Mouse (Mus musculus): ENCODE results near the gene Fbrs. TPM values are rescaled to one million over a fixed set of nuclear protein-coding genes. Genes with fewer than 3 reads are reported as not detected.

Fbrs gene
- polyA plus RNA-seq (2021; fragmentation: Nextera tagmentation) = 4.1 and 5.4 TPM in 2 replicates
- long read RNA-seq, experiment 1, partial matches to known transcripts = 0 of 2 reads
- long read RNA-seq, experiment 1, other reads (novel, unspliced or antisense) = 2 of 2 reads
- long read RNA-seq, experiment 2, partial matches to known transcripts = 3 of 5 reads
- long read RNA-seq, experiment 2, other reads (novel, unspliced or antisense) = 2 of 5 reads

GRCm38 (mm10) chr7:127478635-127479317 lies at the start of gene Fbrs:
TSS of gene Fbrs (plus strand) at chr7:127479199.

GRCm38 (mm10) chr7:127448521-127449300 lies 30.3 kb upstream of the Fbrs start, which contains the start of gene Zfp689:
TSS of gene Zfp689 (minus strand) at chr7:127449158.

GRCm38 (mm10) chr7:127459311-127459710 lies 19.7 kb upstream of the Fbrs start, which contains the start of gene Prr14:
TSS of gene Prr14 (plus strand) at chr7:127459611.

GRCm38 (mm10) chr7:127511808-127512230 lies 32.8 kb downstream of the Fbrs start, which contains the start of gene Srcap:
TSS of gene Srcap (plus strand) at chr7:127511983.

GRCm38 (mm10) chr7:127519284-127519683 lies 40.3 kb downstream of the Fbrs start, which contains the start of gene Gm42715:
TSS of gene Gm42715 (plus strand) at chr7:127519584.

Small RNAs within 50 kb of the gene (microRNA-seq; reads per million reads assigned to microRNA genes)
- gene Gm47278 (not detected), gene Mir7060 (not detected)

Other genes starting within 250 kb of the Fbrs start
- 12.1 and 12.3 TPM in 2 replicates for gene Zfp553, start 246.1 kb upstream of the Fbrs start, polyA plus RNA-seq (2021; fragmentation: Nextera tagmentation)
- gene Sept1, start 246.1 kb upstream of the Fbrs start, polyA plus RNA-seq (2021; fragmentation: Nextera tagmentation) = 1.3 and 2.0 TPM in 2 replicates
- 61.1 and 73.1 TPM in 2 replicates for gene Zfp771, start 234.9 kb upstream of the Fbrs start, polyA plus RNA-seq (2021; fragmentation: Nextera tagmentation)
- 66.6 and 67.2 TPM in 2 replicates for gene Dctpp1, start 218.5 kb upstream of the Fbrs start, polyA plus RNA-seq (2021; fragmentation: Nextera tagmentation)
- 60.4 and 69.7 TPM in 2 replicates for gene Sephs2, start 205.1 kb upstream of the Fbrs start, polyA plus RNA-seq (2021; fragmentation: Nextera tagmentation)
- gene Itgal, start 182.9 kb upstream of the Fbrs start, polyA plus RNA-seq (2021; fragmentation: Nextera tagmentation) = 0.04 and 0.14 TPM in 2 replicates
- 1.9 and 2.1 TPM in 2 replicates for gene Zfp768, start 133.6 kb upstream of the Fbrs start, polyA plus RNA-seq (2021; fragmentation: Nextera tagmentation)
- 3.3 and 3.5 TPM in 2 replicates for gene Zfp747, start 103.1 kb upstream of the Fbrs start, polyA plus RNA-seq (2021; fragmentation: Nextera tagmentation)
- 1.6 and 2.0 TPM in 2 replicates for gene 9130019O22Rik, start 92.0 kb upstream of the Fbrs start, polyA plus RNA-seq (2021; fragmentation: Nextera tagmentation)
- gene E430018J23Rik, start 85.6 kb upstream of the Fbrs start, polyA plus RNA-seq (2021; fragmentation: Nextera tagmentation) = 3.6 TPM in 2 replicates
- 2.1 and 3.2 TPM in 2 replicates for gene Zfp764, start 72.4 kb upstream of the Fbrs start, polyA plus RNA-seq (2021; fragmentation: Nextera tagmentation)
- gene Zfp688, start 57.1 kb upstream of the Fbrs start, polyA plus RNA-seq (2021; fragmentation: Nextera tagmentation) = 30.1 and 32.4 TPM in 2 replicates
- gene Zfp689, start 30.0 kb upstream of the Fbrs start, polyA plus RNA-seq (2021; fragmentation: Nextera tagmentation) = 3.2 TPM in 2 replicates
- gene Prr14, start 19.6 kb upstream of the Fbrs start, polyA plus RNA-seq (2021; fragmentation: Nextera tagmentation) = 13.1 and 16.1 TPM in 2 replicates
- gene Srcap, start 32.8 kb downstream of the Fbrs start, polyA plus RNA-seq (2021; fragmentation: Nextera tagmentation) = 11.6 and 14.6 TPM in 2 replicates
- 1.3 and 2.9 TPM in 2 replicates for gene Gm42715, start 40.4 kb downstream of the Fbrs start, polyA plus RNA-seq (2021; fragmentation: Nextera tagmentation)
- gene Tmem265, start 82.2 kb downstream of the Fbrs start, polyA plus RNA-seq (2021; fragmentation: Nextera tagmentation) = 0.69 TPM in 1 of 2 replicates, not detected in the other
- gene Phkg2, start 94.1 kb downstream of the Fbrs start, polyA plus RNA-seq (2021; fragmentation: Nextera tagmentation) = 17.9 and 19.5 TPM in 2 replicates
- 14.1 and 19.3 TPM in 2 replicates for gene Ccdc189, start 109.4 kb downstream of the Fbrs start, polyA plus RNA-seq (2021; fragmentation: Nextera tagmentation)
- gene Rnf40, start 109.6 kb downstream of the Fbrs start, polyA plus RNA-seq (2021; fragmentation: Nextera tagmentation) = 8.5 and 10.1 TPM in 2 replicates
- 2.6 and 3.4 TPM in 2 replicates for gene Zfp629, start 136.6 kb downstream of the Fbrs start, polyA plus RNA-seq (2021; fragmentation: Nextera tagmentation)
- gene Bcl7c, start 229.7 kb downstream of the Fbrs start, polyA plus RNA-seq (2021; fragmentation: Nextera tagmentation) = 5.1 and 6.0 TPM in 2 replicates
- 4.1 and 4.5 TPM in 2 replicates for gene Ctf1, start 233.5 kb downstream of the Fbrs start, polyA plus RNA-seq (2021; fragmentation: Nextera tagmentation)